Mouse (Mus musculus) large intestine, adult 2 months (tissue): ENCODE data around the gene Akap2. TPM values are rescaled to one million over a fixed set of nuclear protein-coding genes. Genes with fewer than 3 reads are reported as not detected.

Experiments
- DNase-seq: peaks from one replicate; pipeline ENCODE4 v3.0.0-alpha.2; 2012; ENCODE audit warnings: low read depth, low spot score
- WGBS: fragments of 180-500 bp; shearing (Covaris S2); methylation state at CpG from one replicate; pipeline ENCODE4 v1.1.7; 2018; 5-methylcytosine and 5-hydroxymethylcytosine counted together
- polyA plus RNA-seq: library from polyadenylated mRNA; depleted of rRNA; stranded (reverse); fragments of >200 nt; gene quantifications from 2 replicates; pipeline ENCODE4 v1.2.3, GENCODE M21; 2012; rRNA removed

The Akap2 gene
- polyA plus RNA-seq, result 7.4 and 15.1 TPM in 2 replicates

- 90% methylated on average over 9 of the region's 9 CpGs for WGBS
- no peak for DNase-seq
These were observed at the start of gene Akap2 for GRCm38 (mm10) chr4:57717354-57717753. TSS of gene Akap2 (plus strand) at chr4:57717657.

GRCm38 (mm10) chr4:57670813-57671469, 46.5 kb upstream of the Akap2 start:
- no peak for DNase-seq

GRCm38 (mm10) chr4:57672541-57672940, 44.9 kb upstream of the Akap2 start:
- DNase-seq, result no peak
- WGBS, result 73% methylated on average over 4 of the region's 4 CpGs

More at GRCm38 (mm10) chr4:57670813-57671469, 46.5 kb upstream of the Akap2 start:
- 44% methylated on average over 7 of the region's 7 CpGs for WGBS

GRCm38 (mm10) chr4:57672996-57673906, 44.2 kb upstream of the Akap2 start:
- peak; percentile 64 for DNase-seq
- WGBS, result 14% methylated on average over 12 of the region's 12 CpGs

- 73% methylated on average over 7 of the region's 7 CpGs for WGBS
- no peak for DNase-seq
These were observed 43.1 kb upstream of the Akap2 start for GRCm38 (mm10) chr4:57674351-57674750.

GRCm38 (mm10) chr4:57675387-57675786, 42.1 kb upstream of the Akap2 start:
- DNase-seq, result peak; percentile 14
- under 1% methylated on average over 13 of the region's 13 CpGs for WGBS

GRCm38 (mm10) chr4:57677916-57678315, 39.5 kb upstream of the Akap2 start:
- no peak for DNase-seq
- 70% methylated on average over 12 of the region's 12 CpGs for WGBS

GRCm38 (mm10) chr4:57678991-57679457, 38.4 kb upstream of the Akap2 start:
- 77% methylated on average over 9 of the region's 9 CpGs for WGBS
- DNase-seq, result no peak

GRCm38 (mm10) chr4:57680186-57680585, 37.3 kb upstream of the Akap2 start:
- 91% methylated on average over 12 of the region's 12 CpGs for WGBS
- DNase-seq, result no peak

- DNase-seq, result no peak
- 32% methylated on average over 12 of the region's 12 CpGs for WGBS
These were observed 35.9 kb upstream of the Akap2 start for GRCm38 (mm10) chr4:57681511-57681910.

- 92% methylated on average over 2 of the region's 2 CpGs for WGBS
These were observed 35.1 kb upstream of the Akap2 start for GRCm38 (mm10) chr4:57682341-57682740.

GRCm38 (mm10) chr4:57682944-57683343, 34.5 kb upstream of the Akap2 start:
- 83% methylated on average over 11 of the region's 11 CpGs for WGBS
- DNase-seq, result no peak

More at GRCm38 (mm10) chr4:57682341-57682740, 35.1 kb upstream of the Akap2 start:
- no peak for DNase-seq

- whole genome bisulfite sequencing, result 53% methylated on average over 12 of the region's 12 CpGs
- DNase-seq, result no peak
These were observed 32.7 kb upstream of the Akap2 start for GRCm38 (mm10) chr4:57684676-57685215.

GRCm38 (mm10) chr4:57686736-57687135, 30.7 kb upstream of the Akap2 start:
- no peak for DNase-seq

GRCm38 (mm10) chr4:57687583-57687982, 29.9 kb upstream of the Akap2 start:
- 84% methylated on average over 3 of the region's 3 CpGs for WGBS
- no peak for DNase-seq

More at GRCm38 (mm10) chr4:57686736-57687135, 30.7 kb upstream of the Akap2 start:
- WGBS, result 70% methylated on average over 3 of the region's 3 CpGs

GRCm38 (mm10) chr4:57688131-57688530, 29.3 kb upstream of the Akap2 start:
- 74% methylated on average over 9 of the region's 9 CpGs for WGBS
- no peak for DNase-seq

- DNase-seq, result no peak
- 80% methylated on average over 6 of the region's 6 CpGs for WGBS
These were observed 27.5 kb upstream of the Akap2 start for GRCm38 (mm10) chr4:57690001-57690400.

GRCm38 (mm10) chr4:57690805-57691204, 26.7 kb upstream of the Akap2 start:
- 32% methylated on average over 1 of the region's 1 CpGs for WGBS
- DNase-seq, result no peak

GRCm38 (mm10) chr4:57694356-57695136, 22.9 kb upstream of the Akap2 start:
- DNase-seq, result no peak
- 80% methylated on average over 5 of the region's 5 CpGs for WGBS
